Mouse (Mus musculus): Measurements from ENCODE around the gene Zfp84.
"Not testable (repeated sequence)": the region's sequence is repeated elsewhere in the genome, so short reads cannot be mapped to it uniquely, and the experiment has no call there.

Gene Zfp84

DNA sequence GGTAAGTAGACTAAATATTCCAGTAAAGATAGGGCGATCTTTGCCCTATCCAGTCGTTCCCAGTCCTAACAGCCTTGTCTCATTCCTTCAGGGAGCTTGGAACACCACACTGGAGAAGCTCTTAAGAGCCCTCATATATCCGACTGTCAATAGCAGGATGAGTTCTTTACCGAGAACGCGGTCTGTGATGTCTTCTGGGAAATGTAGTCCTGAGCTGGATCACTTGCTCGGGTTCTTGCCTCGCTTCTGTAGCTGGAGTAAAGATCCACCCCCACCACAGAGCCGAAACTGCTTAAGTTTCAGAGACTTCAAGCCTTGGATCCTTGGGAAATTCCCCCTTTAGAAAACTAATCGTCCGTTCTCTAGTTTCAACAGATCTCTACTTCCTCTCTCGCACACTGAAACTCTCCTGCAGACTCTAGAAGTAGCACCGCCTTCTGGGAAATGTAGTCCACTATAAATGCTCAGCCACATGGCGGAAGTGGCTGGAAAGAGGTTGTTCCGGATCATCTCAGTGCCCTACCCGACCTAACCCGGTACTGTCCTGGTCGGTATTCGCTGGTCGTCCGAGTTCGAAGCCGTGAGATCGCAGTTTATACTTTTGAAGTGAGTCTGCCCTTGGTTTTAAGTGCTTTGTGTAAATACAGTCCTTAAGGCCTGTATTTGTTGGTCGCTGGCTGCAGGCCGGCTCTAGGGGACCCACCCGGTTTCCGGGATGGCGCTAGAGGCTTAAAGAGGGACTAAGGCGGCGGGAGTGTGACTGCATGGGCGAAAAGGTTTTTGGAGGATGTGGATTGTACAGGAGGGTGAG, at the start of gene Zfp84:
Gene Zfp84, plus strand, starts transcription at position 463 of the 811 bp plus-strand sequence.
- peak; percentile 76 for DNase-seq (ENCODE audit: low spot score)

DNA sequence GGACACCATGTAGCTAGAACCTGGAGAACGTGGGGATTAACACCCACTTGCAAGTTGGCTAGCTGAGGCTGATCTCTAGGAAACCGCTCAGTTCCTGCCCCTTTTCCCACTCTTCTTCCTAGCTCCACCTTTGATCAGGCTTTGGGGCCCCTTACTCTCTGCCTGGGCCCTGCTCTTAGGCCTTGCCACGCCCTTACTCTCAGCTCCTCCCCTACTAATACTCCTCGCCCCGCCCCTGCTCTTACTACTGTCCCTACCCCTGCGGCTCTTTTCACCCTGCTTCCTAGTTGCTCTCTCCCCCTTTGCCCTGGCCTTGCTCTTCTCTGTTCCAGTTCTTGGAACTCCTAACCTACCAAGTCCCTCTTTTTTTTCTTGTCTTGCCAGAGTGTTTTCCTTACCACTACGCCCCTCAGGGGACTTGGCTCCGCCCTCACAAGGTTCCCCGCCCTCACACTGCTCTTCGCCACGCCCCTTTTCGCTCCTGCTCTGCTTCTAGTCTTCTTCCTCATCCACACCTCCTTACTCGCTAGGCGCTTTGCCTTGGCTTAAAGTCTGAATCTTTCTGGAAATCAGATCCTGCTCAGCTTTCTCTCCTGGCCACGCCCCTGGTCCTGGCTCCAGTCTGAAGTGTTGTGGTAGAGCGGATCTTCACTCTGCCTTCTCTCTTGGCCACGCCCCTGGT, 42.8 kb upstream of the Zfp84 start:
- DNase-seq (ENCODE audit: low spot score) = not testable (repeated sequence)

DNA sequence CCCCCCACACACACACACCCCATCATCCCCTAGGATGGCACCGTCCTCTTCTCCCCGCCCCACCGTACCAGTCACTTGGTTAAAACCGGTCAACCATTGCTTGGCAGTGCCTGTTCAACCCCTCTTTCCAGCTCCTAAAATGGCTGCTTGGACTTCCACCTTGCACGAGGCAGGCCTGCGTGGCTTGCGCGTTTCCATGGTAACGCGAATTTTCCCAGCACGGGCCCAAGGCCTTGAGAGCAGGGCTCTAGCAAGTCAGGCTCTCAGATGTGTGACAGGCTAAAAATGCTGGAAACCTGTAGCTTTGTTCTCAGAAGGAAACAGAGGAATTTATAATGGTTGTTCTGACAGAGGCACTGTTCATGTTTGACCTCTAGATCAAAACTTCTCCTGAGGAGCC, 41.5 kb upstream of the Zfp84 start, which contains the start of gene Catsperg2:
Gene Catsperg2, minus strand, starts transcription at position 173 of the 400 bp plus-strand sequence.
- DNase-seq (ENCODE audit: low spot score) = not testable (repeated sequence)

DNA sequence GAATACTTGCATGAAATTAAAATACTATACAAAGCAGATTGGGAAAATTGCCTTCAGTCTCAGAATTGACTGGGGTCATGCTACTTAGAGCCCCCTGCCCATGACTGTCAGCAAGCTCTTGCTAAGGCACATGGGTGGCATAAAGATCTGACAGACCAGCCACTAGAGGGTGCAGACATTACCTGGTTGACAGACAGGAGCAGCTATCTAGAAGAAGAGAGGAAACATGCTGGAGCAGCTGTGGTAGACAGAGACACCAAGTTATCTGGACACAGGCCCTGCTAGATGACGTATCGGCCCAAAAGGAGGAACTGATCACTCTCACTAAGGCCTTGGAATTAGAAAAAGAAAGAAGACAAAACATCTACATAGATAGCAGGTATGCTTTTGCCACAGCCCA, 40.3 kb upstream of the Zfp84 start:
- DNase-seq (ENCODE audit: low spot score) = no peak

DNA sequence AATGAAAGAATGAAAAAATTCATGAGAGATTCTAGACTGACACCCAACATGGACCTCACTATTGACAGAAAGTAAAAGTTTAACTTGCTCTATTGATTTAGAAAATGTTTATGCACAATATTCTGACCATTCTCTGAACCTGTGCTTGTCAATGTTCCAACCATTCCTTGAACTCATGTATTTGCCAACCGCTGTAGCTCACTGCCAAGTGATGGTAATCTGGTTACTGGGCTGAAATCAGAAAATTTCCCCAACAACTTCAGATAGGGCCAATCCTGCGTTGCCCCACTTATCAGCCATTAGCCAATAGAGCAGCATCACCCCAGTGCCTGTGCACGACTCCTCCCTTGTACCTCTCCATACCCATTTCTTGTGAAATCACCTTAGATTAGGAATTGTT, 26.1 kb upstream of the Zfp84 start:
- no peak for DNase-seq (ENCODE audit: low spot score)

DNA sequence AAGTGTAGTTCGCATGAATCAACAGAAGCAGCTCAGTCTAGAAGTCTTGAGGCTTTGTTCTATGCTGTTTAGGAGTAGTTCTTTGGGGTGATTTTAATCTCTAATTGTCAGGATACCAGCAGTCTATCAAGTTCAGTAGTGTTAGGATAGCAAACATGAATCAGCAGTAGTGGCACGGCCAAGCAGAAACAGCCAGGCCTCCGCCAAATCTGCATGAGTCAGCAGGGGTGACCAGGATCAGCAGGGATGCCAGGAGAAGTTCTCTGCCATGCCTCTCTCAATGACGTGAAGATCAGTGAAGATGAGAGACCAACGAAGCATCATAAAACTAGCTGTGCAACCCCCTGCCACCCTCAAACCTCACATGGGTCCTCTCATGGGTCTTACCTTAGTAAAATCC, 7.9 kb upstream of the Zfp84 start:
- no peak for DNase-seq (ENCODE audit: low spot score)

DNA sequence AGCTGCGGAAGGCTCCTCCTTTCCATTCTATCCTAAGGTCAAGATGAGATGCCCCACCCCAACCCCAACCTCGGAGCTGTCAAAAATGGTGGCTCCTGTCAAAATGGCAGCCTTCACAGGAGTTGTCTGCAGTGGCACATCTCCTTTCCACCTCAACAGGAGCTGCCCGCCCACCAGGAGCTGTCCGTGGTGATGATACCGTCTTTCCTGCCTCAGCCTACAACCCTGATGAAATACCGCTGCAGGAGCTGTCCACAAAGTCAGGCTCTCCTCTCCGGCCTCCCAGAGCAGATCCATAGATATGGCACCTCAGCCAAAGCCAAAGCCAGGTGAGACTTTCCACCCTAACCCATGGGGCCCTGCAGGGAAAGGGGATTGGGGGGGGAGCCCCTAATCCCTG, 3.6 kb upstream of the Zfp84 start:
- no peak for DNase-seq (ENCODE audit: low spot score)

DNA sequence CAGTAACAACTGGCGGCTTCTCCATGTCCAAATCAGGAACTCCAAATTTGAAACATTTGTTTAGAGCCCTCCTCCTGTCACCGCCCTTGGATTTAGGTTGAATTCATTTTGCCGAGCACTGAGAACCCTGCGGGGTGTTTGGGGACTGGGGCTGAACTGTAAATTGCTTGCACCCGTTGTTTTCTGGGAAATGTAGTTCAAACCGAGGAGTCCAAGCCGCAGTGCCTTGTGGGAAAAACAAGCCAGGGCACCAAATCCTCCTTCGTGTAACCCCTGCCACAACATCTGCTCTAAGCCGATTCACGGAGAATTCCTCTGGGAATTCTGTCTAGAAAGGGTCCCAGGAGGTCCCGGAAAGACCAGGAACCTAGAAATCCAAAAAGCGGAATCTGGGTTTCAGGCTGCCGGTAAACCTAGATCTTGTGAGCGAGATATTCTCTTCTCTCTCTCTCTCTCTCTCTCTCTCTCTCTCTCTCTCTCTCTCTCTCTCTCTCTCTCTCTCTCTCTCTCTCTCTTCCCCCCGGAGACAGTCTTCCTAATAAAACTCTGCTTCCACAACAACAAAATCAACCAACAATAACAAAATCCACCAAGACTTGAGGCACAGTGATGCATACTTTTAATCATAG, 1.2 kb upstream of the Zfp84 start:
- DNase-seq (ENCODE audit: low spot score) = peak; percentile 72

DNA sequence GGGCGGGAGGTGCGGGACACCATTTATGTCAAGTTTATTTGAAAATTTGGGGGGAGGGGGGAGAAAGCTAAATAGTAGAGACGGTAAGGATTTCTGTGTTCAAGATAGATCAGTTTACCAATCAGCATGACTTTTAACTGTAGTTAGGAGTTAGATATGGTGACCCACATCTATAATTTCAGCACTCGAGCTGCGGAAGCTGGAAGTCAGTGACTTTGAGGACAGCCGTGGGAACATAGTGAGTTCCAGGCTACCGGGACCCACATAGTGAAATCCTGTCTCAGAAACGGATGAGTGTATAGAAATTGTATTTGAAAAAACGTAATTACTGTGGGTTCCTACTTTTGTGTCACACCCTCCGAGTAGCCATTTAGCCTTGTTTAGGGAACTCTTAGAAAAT, 628 bp downstream of the Zfp84 start:
- no peak for DNase-seq (ENCODE audit: low spot score)

DNA sequence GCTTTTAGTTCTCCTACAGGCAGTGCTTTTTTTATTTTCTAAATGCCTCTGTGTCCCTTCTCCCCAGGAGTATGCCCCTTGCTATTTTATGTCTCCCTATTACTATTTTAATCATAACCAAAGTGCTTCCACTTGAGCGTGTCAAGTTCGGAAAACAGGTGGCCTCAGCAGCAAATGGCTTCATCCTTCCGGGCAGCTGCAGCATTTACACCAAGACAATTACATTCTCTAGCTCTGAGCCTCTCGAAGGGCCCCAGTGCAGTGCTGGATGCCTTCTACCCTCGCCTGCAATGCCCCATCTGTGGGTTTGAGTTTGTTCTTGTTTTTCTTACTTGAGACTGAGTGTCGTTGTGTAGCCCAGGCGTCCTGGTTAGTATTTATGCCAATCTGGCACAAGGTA, 5.2 kb downstream of the Zfp84 start:
- no peak for DNase-seq (ENCODE audit: low spot score)

DNA sequence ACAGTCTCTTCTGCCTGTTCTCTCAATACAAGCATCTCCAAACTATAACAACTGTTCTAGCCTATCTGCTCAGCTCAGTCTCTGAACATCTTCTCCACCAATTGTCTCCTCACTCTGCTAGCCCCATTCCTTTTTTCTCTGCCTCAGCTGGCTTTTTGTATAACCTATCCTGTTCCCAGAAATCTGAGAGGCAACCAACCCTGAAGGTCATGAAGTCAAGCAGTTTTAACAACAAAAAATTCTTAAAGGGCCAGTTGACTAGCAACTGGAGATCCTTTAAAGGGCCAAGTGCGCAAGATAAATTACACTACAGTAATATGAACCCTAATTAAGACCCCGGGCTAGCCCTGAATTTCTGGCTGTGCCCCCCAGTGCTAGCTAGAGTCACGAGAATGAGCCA, 6.0 kb downstream of the Zfp84 start:
- DNase-seq (ENCODE audit: low spot score) = no peak

DNA sequence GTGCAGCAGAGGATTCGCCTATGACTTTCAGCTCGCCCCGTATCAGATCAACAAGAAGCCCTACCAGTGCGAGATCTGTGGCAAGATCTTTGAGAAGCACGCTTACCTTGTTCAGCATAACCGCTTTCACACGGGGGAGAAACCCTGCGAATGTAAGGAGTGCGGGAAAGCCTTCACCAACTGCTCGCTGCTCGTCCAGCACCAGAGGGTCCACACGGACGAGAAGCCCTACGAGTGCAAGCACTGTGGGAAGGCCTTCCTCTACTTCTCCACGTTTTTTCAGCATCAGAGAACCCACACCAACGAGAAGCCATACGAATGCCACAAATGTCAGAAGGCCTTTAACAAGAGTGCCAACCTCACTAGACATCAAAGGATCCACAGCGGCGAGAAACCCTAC, 8.2 kb downstream of the Zfp84 start:
- no peak for DNase-seq (ENCODE audit: low spot score)

DNA sequence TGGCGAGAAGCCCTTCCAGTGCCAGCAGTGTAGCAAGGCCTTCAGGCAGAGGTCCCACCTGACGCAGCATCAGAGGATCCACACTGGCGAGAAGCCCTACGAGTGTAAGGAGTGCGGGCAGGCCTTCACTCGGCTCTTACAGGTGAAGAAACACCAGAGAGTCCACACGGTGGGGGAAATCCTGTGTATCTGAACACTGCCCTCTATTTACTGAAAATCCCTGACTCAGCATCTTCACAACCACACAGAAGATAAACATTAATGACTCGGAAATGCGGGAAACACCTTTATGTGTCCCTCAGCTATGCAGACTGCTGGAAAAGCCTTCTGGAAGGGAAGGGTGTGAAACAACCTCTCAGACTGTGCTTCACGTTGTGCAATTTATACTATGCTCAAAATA, 9.0 kb downstream of the Zfp84 start:
- no peak for DNase-seq (ENCODE audit: low spot score)

DNA sequence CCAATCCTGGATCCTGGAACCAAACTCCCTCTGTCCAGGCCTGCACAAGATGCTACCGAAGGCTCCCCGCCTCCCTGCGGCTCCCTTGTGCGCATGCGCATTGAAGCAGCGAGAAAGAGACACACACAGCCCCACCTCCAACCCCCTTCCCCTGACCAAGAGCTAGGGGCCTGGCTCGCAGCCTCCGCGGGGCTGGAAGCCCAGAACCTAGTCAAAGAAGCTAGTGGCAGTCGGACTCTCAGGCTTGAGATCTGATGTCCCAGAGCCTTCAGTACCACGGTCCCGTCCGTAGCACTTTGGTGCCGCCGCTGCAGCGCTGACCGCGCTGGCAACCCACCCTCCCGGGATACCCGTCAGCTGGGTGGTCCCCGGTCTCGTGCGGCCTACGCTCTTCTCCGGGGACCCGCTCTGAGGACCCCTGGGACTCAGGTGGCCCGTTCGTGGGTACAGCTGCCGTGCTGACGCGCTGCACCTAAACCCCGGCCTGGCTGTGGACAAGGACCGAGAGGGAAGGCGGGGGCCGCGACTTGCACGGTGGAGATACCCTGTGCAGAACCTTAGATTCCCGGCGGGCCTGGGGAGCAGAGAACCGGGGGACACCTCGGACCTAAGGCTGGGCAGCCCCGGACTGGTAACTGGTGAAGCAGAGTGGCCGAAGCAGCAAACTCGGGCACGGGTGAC, 15.7 kb downstream of the Zfp84 start, which contains the start of gene Zfp30:
Gene Zfp30, plus strand, starts transcription at position 128 of the 681 bp plus-strand sequence.
- DNase-seq (ENCODE audit: low spot score) = peak; percentile 82

DNA sequence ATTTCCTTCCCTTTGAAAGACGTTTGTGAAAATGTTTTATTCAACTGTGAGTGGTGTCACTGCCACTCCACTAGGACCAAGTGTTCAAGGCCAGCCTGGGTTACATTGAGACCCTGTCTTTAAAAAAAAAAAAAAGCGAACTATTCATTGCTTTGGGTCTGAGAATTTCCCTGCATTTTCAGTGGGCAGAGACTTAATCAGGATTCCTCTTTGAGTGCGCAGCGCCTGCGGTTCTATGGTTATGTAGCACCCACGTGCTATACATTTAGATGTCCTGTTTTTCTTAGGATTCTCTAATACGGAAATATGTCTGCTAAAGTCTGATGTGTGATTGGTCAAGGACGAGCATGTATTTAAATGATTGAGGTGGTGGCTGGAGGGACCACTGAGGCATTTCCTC, 16.7 kb downstream of the Zfp84 start:
- no peak for DNase-seq (ENCODE audit: low spot score)

DNA sequence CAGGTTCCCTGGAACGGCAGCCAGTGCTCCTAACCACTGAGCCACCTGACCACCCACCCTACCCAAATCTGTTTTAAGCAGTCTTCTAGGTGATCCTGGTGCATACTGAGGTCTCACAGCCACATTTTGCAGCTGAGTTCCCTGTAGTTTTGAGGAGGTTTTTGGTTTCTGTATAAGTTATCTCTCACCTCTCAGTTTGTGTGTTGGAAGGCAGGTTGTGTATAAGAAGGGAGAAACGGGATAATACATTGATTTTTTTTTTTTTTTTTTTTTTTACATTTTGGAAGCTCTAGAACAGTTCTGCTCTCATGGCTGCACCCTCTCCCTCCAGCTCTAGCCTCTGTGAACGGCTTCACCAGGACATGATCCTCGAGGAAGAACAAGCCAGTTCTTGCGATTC, 17.5 kb downstream of the Zfp84 start:
- no peak for DNase-seq (ENCODE audit: low spot score)

DNA sequence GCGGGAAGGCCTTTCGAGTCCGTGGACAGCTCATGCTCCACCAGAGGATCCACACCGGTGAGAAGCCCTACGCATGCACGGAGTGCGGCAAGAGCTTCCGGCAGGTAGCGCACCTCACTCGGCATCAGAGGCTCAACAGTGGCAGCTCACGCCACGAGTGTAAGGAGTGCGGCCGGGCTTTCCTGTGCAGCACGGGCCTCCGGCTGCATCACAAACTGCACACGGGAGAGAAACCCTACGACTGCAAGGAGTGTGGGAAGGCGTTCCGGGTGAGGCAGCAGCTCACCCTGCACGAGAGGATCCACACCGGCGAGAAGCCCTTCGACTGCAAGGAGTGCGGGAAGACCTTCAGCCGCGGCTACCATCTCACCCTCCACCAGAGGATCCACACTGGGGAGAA, 24.6 kb downstream of the Zfp84 start:
- no peak for DNase-seq (ENCODE audit: low spot score)

DNA sequence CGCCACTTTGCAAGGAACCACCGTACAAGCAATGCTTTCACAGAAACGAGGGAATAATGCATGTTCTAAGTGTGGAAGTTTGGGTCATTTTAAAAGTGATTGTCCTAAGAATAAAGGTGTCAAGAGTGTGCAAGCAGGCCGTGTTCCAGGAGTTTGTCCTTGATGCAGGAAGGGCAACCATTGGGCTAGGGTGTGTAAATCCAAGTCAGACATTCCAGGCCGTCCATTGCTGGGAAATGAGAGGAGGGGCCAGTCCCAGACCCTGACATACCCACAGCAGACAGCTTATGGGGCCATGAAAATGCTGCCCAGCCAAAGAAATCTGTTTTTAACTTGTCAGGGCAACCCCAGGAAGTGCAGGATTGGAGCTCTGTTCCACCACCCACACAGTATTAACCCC, 38.7 kb downstream of the Zfp84 start:
- DNase-seq (ENCODE audit: low spot score) = no peak

DNA sequence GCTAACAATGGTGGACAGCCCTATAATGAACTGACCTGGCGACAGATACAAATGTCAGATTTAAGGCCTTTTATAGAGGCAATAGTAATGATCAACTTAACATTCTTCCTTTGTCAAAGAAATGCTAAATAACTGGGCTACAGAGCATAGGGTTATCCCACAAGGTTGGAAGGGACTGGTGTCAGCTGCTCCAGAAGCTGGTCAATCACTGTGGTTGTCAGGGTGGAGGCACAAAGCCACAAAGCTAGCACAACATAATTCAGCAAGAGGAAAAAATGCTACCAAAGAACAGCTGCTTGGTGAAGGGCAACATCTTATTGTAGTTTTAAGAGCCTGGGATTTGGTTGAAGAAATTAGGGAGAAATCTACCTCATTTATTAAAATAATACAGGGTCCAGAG, 43.9 kb downstream of the Zfp84 start:
- no peak for DNase-seq (ENCODE audit: low spot score)

DNA sequence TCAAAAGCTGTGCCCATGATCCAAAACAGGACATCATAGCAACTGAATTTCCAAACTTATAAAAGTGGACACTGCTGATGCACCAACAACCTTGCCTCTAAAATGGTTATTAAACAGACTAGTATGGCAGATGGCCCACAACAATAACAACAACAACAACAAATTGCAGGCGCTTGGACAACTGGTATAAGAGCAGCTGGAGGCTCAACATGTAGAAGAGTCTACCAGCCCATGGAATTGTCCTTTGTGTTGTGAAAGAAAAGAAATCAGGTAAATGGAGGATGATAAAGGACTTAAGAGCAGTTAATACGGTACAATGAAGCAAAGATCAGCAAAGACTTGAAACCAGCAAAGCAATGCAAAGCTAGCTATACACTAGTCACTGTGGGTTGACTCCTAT, 46.0 kb downstream of the Zfp84 start:
- no peak for DNase-seq (ENCODE audit: low spot score)

DNA sequence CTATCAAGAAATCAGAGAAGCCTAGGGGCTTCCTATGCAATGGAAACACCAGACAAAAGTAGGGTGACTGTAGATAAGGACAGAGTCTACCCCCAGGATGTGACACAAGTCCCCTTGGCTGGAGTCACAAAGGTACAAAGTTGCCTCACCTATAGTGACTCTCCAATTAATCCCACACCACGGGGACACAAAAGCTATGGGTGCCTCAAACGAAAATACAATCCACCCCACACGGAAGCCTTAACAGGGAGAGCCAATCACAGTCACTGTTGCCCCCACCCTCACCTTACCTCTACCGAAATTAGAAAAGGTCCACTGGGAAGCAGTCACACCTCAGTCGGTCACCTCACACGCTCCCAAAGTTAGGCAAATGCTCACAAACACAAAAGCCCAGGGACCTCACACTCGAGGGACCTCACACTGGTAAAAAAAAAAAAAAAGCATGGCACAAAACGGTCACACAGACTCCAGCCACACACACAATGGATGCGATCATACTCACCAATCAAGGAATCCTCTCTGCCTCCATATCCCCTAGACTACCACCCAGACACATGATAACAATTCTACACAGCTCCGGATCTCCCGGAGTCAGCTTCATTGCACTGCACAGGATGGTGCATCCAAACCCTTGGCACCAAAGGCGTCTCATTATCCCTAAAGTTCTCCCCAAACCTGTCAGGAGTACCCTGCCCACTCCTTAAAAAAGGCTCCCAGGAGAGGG, 46.9 kb downstream of the Zfp84 start:
- DNase-seq (ENCODE audit: low spot score) = no peak

DNA sequence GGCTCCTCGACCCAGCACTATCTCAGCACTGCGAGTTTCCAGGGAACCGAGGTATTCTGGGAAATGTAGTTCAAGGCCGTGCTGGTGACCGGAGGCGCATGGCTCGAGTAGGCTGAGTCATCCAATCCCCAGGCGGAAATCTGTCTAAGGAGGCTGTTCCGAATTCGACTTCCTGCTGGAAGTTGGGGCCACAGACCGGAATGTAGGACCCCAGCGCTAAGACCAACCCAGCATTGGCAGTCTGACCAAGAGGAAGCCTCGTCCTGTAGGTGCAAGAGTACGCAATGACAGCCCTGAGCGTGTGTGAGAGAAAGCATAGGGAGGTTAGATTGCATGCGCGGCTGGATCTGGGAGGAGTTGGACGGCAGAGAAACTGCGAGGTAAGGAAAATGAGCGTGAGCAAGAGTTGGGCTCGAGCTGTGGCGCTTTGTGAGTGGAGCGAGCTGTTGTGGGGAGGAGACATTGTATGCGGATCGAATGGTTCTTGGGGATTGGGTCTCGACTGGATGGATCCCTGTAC, 47.6 kb downstream of the Zfp84 start, which contains the start of gene Zfp790:
Gene Zfp790, plus strand, starts transcription at position 205 of the 520 bp plus-strand sequence.
- peak; percentile 79 for DNase-seq (ENCODE audit: low spot score)
